Mouse (Mus musculus) MEL (cell line): ENCODE data around the gene Ugt1a1.

ENCODE experiments used
- CTCF ChIP-seq, 3 experiments: IDR thresholded peaks in 2 of 3; conservative IDR thresholded peaks in 1 of 3; 2 replicates each; pipeline ENCODE4 v1.5.1; 2011 to 2012; ENCODE audit warnings: low read length in 3 of 3, low read depth in 2 of 3, mild to moderate bottlenecking in 2 of 3, improper control_type of control experiment in 1 of 3, inconsistent platforms in 1 of 3, mixed read lengths in 1 of 3, moderate library complexity in 1 of 3; ENCODE audit not compliant: control insufficient read depth in 1 of 3, insufficient read depth in 1 of 3, poor library complexity in 1 of 3, severe bottlenecking in 1 of 3
- NELFE ChIP-seq: IDR thresholded peaks from 2 replicates; pipeline ENCODE4 v1.6.1; 2011; ENCODE audit warnings: low read depth, low read length, improper control_type of control experiment
- NRF1 ChIP-seq: IDR thresholded peaks from 2 replicates; pipeline ENCODE4 v1.6.1; 2014; ENCODE audit warnings: low read depth, mild to moderate bottlenecking, inconsistent platforms, low read length, improper control_type of control experiment, moderate library complexity; ENCODE audit not compliant: poor library complexity, insufficient read depth, severe bottlenecking
- POLR2A ChIP-seq, 2 experiments: IDR thresholded peaks; 2 replicates each; pipeline ENCODE4 v1.6.1; 2011 to 2012; ENCODE audit warnings: low read length in 2 of 2, mild to moderate bottlenecking in 2 of 2, control low read depth in 1 of 2, improper control_type of control experiment in 1 of 2, low read depth in 1 of 2, moderate library complexity in 1 of 2; ENCODE audit not compliant: control insufficient read depth in 1 of 2, insufficient read depth in 1 of 2, poor library complexity in 1 of 2
- POLR2AphosphoS2 ChIP-seq: IDR thresholded peaks from 2 replicates; pipeline ENCODE4 v1.6.1; 2011; ENCODE audit warnings: low read length, improper control_type of control experiment
- SIN3A ChIP-seq: IDR thresholded peaks from 2 replicates; pipeline ENCODE4 v1.6.1; 2012; ENCODE audit warnings: low read length, improper control_type of control experiment, inconsistent platforms
- SMC3 ChIP-seq: IDR thresholded peaks from 2 replicates; pipeline ENCODE4 v1.6.1; 2011; ENCODE audit warnings: low read depth, low read length, improper control_type of control experiment
- TBP ChIP-seq: IDR thresholded peaks from 2 replicates; pipeline ENCODE4 v1.8.0; 2011; ENCODE audit warnings: low read depth, low read length, improper control_type of control experiment

DNA sequence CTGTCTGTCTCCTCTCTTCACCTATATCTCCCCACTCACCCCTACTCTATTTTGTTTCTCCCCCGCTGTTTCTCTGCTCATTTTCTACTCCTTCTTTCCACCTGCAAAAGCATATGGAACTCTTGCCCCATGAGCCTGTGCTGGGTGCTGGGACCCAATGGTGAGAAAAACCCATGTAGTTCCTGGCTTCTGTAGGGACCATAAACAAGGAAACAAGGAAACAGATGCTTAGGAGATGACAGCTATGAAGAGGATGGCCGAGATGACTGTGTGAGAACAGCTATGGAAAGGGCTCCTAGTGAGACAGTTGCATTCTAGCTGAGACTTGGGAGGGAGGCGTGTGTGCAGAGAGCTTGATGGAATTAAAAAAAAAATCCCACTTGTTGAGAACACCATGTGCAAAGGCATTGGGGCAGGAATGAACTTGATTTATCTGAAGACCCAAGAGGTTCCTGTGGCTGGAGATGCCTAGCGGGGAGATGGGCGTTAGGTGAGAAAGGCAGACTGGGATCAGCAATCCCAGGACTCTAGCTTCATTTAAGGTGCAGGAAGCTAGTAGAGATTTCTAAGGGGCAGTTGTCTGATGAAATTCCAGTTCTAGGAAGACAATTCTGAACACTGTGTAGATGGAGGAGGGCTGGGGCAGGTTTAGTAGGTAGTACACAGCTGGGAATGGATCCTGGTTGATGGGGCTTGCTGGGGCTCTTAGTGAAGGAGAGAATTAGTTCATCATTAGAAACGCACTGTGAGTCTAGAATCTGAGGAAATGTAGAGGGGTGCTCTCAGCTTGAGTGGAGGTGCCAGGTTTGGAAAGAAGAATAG is 19.4 kb downstream of the Ugt1a1 start:
- TF ChIP-seq CTCF (IDR thresholded peaks at IDR 0.05 in 2 of 3, conservative IDR thresholded peaks at IDR 0.05 in 1 of 3; ENCODE audit: control insufficient read depth in 1 of 3, insufficient read depth in 1 of 3, low read depth in 2 of 3, low read length in 3 of 3, poor library complexity in 1 of 3, severe bottlenecking in 1 of 3) (no peak), SIN3A (no peak), TBP (no peak), NELFE (no peak), POLR2A (IDR thresholded peaks at IDR 0.05; ENCODE audit: control insufficient read depth in 1 of 2, insufficient read depth in 1 of 2, low read depth in 1 of 2, low read length in 2 of 2, poor library complexity in 1 of 2) (no peak), NRF1 (no peak), POLR2AphosphoS2 (no peak), SMC3 (no peak)
